Mouse (Mus musculus) liver, embryonic 14.5 days (tissue): ENCODE measurements at regions not wholly inside any gene's neighbourhood (a gene's known extent, or its start where the extent isn't known, plus 50 kb on each side); places are given as distances from the start of the nearest gene placed in this dataset.

ENCODE experiments used
- ATAC-seq: fragments of 200-750 bp; cut with Nextera tagmentation; 2 replicates; pipeline ENCODE4 v1.8.0; 2017; ENCODE audit warnings: moderate number of reproducible peaks, mild to moderate bottlenecking, moderate library complexity; ENCODE audit not compliant: insufficient read depth
- DNase-seq, 3 experiments: peaks; one replicate each; pipeline ENCODE4 v3.0.0-alpha.2; 2012 to 2013; ENCODE audit warnings: low read depth in 3 of 3, low spot score in 3 of 3
- H3K27ac ChIP-seq: fragments of 300-500 bp; sonication (generic); 2 replicates; pipeline ENCODE4 v1.5.1; 2014; ENCODE audit warnings: moderate library complexity, mild to moderate bottlenecking, control low read depth, inconsistent platforms
- H3K27me3 ChIP-seq: fragments of 300-500 bp; sonication (generic); 2 replicates; pipeline ENCODE4 v1.6.1; 2014; ENCODE audit warnings: mild to moderate bottlenecking, low read length, moderate library complexity; ENCODE audit not compliant: control insufficient read depth, insufficient read depth
- H3K36me3 ChIP-seq: fragments of 300-500 bp; sonication (generic); replicated peaks from 2 replicates; pipeline ENCODE4 v1.6.1; 2014; ENCODE audit warnings: low read depth; ENCODE audit not compliant: control insufficient read depth, insufficient read depth
- H3K4me1 ChIP-seq, 2 experiments: fragments of 200-500 bp in 1 of 2; fragments of 300-500 bp in 1 of 2; sonication (generic) in 1 of 2; replicated peaks; 2 replicates each; pipeline ENCODE4 v1.6.1; 2012 to 2014; ENCODE audit warnings: antibody characterized with exemption in 1 of 2, inconsistent platforms in 1 of 2, low read length in 1 of 2; ENCODE audit not compliant: control insufficient read depth in 2 of 2, insufficient read depth in 2 of 2
- H3K4me2 ChIP-seq: fragments of 300-500 bp; sonication (generic); 2 replicates; pipeline ENCODE4 v1.6.1; 2014; ENCODE audit warnings: low read depth, mild to moderate bottlenecking, control low read depth, moderate library complexity
- H3K4me3 ChIP-seq, 2 experiments: fragments of 200-500 bp in 1 of 2; fragments of 300-500 bp in 1 of 2; sonication (generic) in 1 of 2; 2 replicates each; pipeline ENCODE4 v1.5.1; 2012 to 2014; ENCODE audit warnings: low read depth in 2 of 2, low read length in 2 of 2, mild to moderate bottlenecking in 2 of 2, control low read depth in 1 of 2, inconsistent platforms in 1 of 2, moderate library complexity in 1 of 2; ENCODE audit not compliant: insufficient read depth in 1 of 2
- H3K9ac ChIP-seq: fragments of 300-500 bp; sonication (generic); replicated peaks from 2 replicates; pipeline ENCODE4 v1.6.1; 2014; ENCODE audit warnings: mild to moderate bottlenecking, control low read depth, moderate library complexity
- H3K9me3 ChIP-seq: fragments of 300-500 bp; sonication (generic); 2 replicates; pipeline ENCODE4 v1.6.1; 2016; ENCODE audit warnings: low read length, mixed read lengths; ENCODE audit not compliant: control insufficient read depth
- CTCF ChIP-seq: IDR thresholded peaks from 2 replicates; pipeline ENCODE4 v1.5.1; 2016; ENCODE audit warnings: antibody characterized with exemption, low read depth, control low read depth
- EP300 ChIP-seq: IDR thresholded peaks from 2 replicates; pipeline ENCODE4 v1.6.1; 2016; ENCODE audit warnings: antibody characterized with exemption, low read depth
- WGBS: fragments of 180-500 bp; shearing (Covaris S2); extraction: QIAGEN DNeasy Blood & Tissue Kit; methylation state at CpG from one replicate; pipeline ENCODE4 v1.1.7; 2014; ENCODE audit not compliant: insufficient replicate concordance; 5-methylcytosine and 5-hydroxymethylcytosine counted together

DNA sequence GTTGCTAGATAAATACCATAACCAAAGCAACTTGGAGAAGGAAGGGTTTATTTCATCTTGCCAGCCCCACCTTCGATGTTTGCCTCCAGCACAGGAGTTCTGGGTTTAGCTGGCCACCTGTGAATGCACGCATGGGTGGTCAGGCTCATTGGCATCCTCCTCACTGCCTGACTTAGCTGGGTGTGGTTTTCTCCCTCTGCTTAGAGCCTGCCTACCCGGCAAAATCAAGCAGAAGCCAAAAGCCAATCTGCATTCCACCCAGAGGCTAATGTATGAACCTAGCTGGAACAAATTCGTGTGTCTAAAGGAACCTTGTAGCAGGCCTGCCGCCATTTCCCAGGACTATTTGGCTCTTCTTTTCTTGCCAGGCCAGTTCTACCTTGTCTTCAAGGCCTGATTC is 58.7 kb upstream of the Sox13 start:
- DNase-seq (no peak), ATAC-seq (no peak)
- Histone ChIP-seq H3K9ac (no peak overlapping the region), H3K9me3 (no peaks in the 10 kb centered on the region), H3K4me1 (0 out of 4 replicates have a peak, but pooled peaks cover 0 to 2% of the 10 kb centered on the region in 2 experiments), H3K4me2 (no peak overlapping the region), H3K4me3 (no peak overlapping the region), H3K27me3 (no peaks in the 10 kb centered on the region), H3K36me3 (no peaks in the 10 kb centered on the region), H3K27ac (no peak overlapping the region)
- TF ChIP-seq EP300 (no peak), CTCF (no peak)
- WGBS, result 39% methylated on average over 5 of the region's 5 CpGs

- Histone ChIP-seq H3K4me1 (no peaks in the 10 kb centered on the region; a peak in 1 of 4 replicates), H3K27me3 (no peaks in the 10 kb centered on the region), H3K27ac (no peak overlapping the region), H3K4me2 (no peak overlapping the region), H3K36me3 (no peaks in the 10 kb centered on the region), H3K4me3 (no peak overlapping the region), H3K9me3 (no peaks in the 10 kb centered on the region), H3K9ac (no peak overlapping the region)
- ATAC-seq, result no peak
- no peak for DNase-seq
- TF ChIP-seq CTCF (no peak), EP300 (no peak)
- WGBS, result 39% methylated on average over 2 of the region's 2 CpGs
Observed at GRCm38 (mm10) chr1:133474546-133474945, 50.4 kb upstream of the Sox13 start.
